Mouse (Mus musculus) CH12.LX (cell line): Measurements from ENCODE around the gene Insl5.

ENCODE experiments used
- CHD1 ChIP-seq: IDR thresholded peaks from 2 replicates; pipeline ENCODE4 v1.6.1; 2012; ENCODE audit warnings: low read depth, low read length, improper control_type of control experiment, inconsistent platforms
- CTCF ChIP-seq, 2 experiments: IDR thresholded peaks in 1 of 2; conservative IDR thresholded peaks in 1 of 2; 2 replicates each; pipeline ENCODE4 v1.5.1; 2011 to 2012; ENCODE audit warnings: low read depth in 2 of 2, low read length in 2 of 2, improper control_type of control experiment in 1 of 2, inconsistent platforms in 1 of 2, mild to moderate bottlenecking in 1 of 2, moderate library complexity in 1 of 2
- E2F4 ChIP-seq: IDR thresholded peaks from 2 replicates; pipeline ENCODE4 v1.6.1; 2011; ENCODE audit warnings: low read depth, low read length, improper control_type of control experiment; ENCODE audit not compliant: insufficient replicate concordance
- POLR2A ChIP-seq: IDR thresholded peaks from 2 replicates; pipeline ENCODE4 v1.6.1; 2011; ENCODE audit warnings: low read depth, mild to moderate bottlenecking, improper control_type of control experiment, low read length
- POLR2AphosphoS2 ChIP-seq: IDR thresholded peaks from 2 replicates; pipeline ENCODE4 v1.6.1; 2011; ENCODE audit warnings: low read depth, low read length, improper control_type of control experiment
- USF1 ChIP-seq: IDR thresholded peaks from 2 replicates; pipeline ENCODE4 v1.6.1; 2014; ENCODE audit warnings: low read depth, mild to moderate bottlenecking, inconsistent platforms, low read length, improper control_type of control experiment

DNA sequence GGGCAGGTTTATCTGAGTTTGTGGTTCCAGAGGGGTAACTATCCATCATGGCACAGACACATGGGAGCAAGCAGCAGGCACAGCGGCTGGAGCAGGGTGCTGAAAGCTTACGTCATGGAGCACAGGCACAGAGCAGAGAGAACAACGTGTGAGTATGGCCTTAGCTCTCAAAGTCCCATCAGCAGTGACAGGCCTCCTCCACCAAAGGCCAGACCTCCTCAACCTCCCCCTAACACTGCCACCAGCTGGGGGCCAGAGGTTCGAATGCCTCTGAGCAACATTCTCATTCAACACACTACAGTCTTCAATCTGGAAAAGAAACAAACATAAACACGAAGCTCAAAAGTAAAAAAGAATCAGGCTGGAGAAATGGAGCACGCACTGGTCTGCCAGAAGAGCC lies 38.1 kb downstream of the Insl5 start:
- TF ChIP-seq CTCF (conservative IDR thresholded peaks at IDR 0.05 in 1 of 2, IDR thresholded peaks at IDR 0.05 in 1 of 2; ENCODE audit: low read depth in 2 of 2, low read length in 2 of 2), result no peak
- no peak for TF ChIP-seq POLR2A
- no peak for TF ChIP-seq CHD1
- TF ChIP-seq USF1, result no peak
- TF ChIP-seq POLR2AphosphoS2, result no peak
- TF ChIP-seq E2F4, result no peak
